Mouse (Mus musculus): ENCODE measurements around the gene Olfr1124.

GRCm38 (mm10) chr2:87385549-87385948, 44.5 kb upstream of the Olfr1124 start, which contains the start of gene Olfr1122:
- TF ChIP-seq CTCF (IDR thresholded peaks at IDR 0.05; ENCODE audit: low read depth, low read length) (no peak), GATA1 (IDR thresholded peaks at IDR 0.05; ENCODE audit: borderline replicate concordance, low read length) (no peak), TAL1 (conservative IDR thresholded peaks at IDR 0.05; ENCODE audit: low read depth, low read length) (no peak)
